Mouse (Mus musculus) c-Kit-positive CD71-positive TER-119-positive erythroid progenitor cells, embryonic 14.5 days (primary cell): ENCODE measurements around the gene Sh3rf1.

ENCODE experiments used
- DNase-seq: peaks from one replicate; pipeline ENCODE4 v3.0.0-alpha.2; 2013; ENCODE audit warnings: low spot score

Gene Sh3rf1

DNA sequence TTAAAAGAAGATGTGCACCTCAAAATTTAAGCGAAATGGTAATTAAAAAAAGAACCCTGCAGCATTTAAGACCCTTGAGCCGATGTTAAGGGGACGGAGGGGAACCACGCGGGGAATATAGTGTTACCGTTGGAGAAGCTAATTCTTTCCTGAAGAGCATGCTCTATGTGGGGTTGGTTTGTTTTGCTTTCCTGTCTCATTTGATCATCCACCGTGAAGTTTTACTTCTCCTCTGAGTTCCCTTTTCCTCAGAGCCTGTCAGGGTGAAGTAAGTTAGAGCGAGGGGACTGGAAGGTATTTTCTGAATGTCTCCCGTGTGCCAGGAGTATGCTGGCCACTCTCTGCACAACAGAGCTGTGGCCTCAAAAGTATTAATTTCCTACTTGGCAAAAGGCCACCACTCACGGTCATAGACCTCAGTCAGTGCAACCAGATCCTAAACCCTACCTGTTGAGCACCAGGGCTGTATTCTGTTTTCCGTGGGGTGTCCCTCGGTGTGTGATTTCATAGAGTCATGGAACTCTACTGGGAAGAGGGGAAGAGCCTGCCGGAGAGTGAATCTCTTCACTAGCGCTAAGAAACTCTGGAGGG is 63.2 kb downstream of the Sh3rf1 start:
- no peak for DNase-seq

DNA sequence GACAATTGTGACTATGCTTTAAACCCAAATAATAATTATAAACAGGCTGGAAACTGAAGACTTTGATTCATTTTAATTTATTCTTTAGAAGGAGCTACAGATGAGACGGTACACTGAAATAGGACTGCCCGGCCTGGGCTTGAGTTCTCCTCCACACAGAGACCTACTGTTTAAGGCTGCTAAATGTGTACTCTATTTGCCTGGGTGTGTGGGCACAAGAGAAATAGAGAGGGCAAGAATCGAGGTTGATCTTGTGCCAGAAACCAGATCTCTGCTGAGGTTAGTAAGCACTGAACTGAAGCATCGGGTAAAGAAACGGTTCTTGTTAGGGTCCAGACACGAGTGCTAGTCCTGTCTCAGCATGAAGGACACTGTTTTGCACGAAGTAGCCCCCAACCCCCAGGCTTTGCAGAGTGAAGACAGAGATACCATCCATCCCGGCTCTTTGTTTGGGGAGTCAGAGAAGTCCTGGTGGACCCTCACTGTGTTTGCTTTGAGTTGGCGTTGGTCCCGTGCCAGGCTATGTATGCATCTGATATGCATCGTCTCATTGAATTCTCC is 64.4 kb downstream of the Sh3rf1 start:
- no peak for DNase-seq

DNA sequence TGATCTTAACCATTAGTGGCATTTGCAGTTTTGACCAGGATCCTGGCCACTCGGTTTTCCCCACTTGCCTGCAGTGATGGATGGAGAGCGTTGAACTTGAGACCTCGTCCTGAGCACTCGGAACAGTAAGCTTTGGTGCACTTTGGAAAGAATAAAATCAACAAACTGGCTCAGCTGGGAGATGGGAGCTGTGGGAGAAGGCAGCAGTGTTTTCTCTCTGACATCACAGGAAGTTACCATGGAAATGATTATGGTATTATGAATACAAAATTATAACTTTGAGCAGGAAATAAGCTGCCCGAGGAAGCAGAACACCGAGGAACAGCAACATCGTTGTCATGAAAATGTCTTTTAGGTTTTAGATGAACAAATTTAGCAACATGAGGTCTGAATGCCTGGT is 65.0 kb downstream of the Sh3rf1 start:
- no peak for DNase-seq

DNA sequence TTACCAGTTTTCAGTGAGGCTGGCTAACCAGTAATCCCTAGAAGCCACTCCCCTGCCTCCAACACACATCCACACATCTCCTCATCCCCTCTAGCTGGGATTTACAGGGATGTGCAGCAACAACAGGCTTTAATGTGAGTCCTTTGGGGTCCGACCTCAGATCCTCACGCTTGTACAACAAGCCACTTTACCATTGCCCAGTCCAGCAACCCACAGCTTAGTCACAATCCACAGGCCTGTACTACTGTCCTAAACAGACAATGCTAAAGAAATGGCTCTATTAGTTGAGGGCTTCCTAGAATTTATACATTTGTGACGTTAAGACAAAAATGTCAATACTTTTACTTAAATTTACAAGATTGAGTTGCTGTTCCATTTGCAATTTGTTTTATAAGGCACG is 71.4 kb downstream of the Sh3rf1 start:
- no peak for DNase-seq

DNA sequence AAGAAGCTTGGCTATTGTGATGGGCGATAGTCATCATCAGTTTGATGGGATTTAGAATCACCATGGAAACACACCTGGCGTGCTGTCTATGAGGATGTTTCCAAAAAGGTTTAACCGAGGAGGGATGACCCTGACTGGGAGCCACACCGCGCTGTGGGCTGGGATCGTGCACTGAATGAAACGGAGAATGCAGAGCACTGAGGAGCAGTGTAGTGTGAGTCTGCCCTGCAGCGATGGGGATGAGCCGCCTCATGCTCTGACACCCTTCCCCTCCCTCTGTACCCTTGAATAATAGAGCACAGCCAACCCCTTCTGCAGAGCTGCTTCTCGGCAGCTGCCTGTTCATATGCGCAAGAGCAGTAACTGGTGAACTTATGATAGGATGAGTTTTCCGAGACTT is 71.8 kb downstream of the Sh3rf1 start:
- DNase-seq, result no peak

DNA sequence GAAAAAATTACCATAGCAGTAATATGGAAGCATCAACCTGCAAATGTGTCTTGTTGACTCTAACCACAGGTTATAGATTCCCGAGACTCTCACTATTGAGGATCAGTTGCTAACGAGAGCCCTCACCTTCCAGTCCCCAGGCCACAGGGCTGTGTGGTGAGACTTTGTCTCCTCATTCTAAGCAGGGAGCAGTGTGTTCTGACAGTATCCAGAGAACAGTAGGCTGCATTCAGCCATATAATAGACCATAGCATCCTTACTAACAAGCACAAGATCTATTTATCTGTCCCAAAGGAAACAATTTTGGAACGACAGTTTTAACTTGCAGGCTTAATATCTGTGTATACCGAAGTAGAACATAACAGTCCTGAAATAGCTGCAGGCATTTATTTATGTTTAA is 75.2 kb downstream of the Sh3rf1 start:
- no peak for DNase-seq

DNA sequence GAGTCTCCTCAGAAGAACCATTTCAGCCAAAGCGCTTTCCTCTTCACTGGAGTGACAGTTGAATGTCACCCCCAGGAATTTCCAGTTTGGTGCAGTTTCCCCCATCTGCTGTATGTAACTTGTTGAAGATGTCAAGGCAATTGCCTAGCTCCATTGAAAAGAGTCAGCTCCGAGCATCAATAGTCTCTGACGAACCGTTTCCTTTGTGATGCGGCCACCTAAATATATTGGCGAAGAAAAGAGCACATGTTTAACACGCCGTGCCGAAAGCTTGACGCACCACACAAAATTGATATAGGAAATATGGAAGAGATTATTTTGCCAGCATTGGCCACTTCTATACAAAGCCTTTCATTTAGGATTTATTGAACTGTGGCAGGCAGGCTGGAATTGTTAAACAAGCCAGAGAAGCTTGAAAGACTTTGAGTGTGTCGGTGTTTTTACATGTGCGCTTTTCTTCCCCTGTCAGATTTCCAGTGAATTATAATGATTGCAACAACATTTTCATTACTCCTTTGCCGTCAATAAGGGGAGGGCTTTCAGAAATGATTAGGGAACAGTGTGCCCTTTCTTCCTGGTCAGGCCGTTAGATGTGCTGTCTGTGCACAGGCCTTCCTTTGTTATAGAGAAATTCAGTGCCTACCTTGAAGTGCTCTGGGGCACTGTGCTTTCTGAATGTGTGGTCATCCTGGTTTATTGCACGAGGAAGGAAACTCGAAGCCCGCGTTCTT is 77.8 kb downstream of the Sh3rf1 start:
- DNase-seq, result no peak

DNA sequence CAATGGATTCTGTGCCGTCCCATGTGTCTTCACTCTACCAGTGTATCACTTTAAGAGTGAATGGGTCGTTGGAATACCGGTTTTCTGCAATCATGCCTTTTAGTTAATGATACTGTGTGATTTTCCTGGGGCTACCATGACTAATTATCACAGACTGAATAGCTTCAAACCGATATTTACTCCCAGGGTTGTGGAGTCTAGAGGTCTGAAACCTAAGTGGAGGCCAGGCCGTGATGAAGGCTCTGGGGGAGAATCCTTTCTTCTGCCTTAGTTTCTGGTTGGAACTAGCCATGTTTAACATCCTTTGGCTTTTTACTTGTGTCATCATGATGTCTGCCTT is 78.3 kb downstream of the Sh3rf1 start:
- no peak for DNase-seq

DNA sequence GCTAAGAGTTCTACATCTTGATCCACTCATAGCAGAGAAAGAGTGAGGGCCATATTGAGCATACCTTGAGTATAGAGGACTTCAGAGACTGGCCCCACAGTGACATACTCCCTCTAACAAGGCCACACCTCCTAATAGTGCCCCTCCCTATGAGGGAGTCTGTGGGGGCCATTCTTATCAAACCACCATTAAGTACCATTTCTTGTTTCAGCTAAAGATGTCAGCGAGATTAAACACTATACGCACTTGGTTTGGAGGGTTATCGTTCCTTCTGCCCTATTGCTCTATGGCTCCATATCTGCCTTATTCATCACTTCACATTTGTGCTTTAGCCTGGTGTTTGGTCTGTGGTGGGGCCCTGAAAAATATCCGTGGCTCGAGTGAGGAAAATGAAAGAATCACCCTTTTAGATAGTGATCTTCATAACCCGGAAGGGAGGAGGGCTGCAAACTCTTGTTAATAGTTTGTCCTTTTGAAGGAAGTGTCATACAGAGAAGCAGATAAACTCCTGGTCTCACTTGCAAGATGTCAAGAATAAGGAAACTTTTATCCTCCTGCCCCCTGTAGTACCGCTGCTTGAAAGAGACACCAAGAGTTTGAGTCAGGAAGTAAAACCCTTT is 81.9 kb downstream of the Sh3rf1 start:
- no peak for DNase-seq

DNA sequence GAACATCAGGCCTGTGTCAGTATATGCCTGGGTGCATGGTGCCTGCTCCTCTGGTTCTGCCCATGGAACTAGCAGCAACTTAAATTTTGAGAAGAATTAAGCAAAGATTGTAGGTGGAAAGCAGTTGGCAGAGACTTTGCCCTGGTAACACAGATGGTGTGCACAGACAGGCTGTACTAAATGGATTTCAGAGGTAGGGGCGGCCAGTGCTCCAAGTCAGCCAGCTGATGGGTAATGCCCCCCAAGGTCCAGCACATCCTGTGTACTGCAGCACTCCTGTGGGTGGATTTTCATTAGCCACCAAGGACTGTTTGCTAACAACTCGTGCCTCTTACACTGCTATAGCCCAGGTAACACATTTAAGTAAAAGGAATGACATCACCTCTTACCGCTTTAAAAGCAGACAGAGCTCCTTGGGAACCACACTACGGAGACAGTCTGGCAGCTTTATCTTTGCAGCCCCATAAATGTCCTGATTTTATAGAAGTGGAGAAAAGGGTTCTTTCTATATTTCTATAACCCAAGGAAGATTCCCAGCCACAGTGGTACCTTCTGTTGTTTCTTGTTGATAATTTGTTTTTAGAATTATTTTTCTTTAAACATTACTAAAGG is 82.9 kb downstream of the Sh3rf1 start:
- no peak for DNase-seq

DNA sequence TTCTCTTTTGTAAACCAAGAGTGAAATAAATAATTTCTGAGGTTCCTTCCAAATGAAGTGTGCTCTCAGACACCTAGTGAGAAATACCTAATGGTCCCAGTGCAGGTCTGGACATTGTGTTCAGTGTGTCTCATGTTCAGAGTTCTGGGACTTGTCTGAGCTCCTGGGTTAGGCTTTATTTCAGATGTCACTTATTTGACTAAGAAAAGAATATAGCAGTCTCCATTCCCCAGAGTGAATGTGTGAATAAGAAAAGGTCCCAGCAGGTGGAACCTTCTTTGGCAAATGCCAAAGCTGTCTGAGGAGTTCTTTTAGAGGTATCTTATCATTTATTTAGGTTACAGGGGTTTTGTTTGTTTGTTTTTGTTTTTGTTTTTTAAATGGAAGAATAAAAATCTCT is 85.2 kb downstream of the Sh3rf1 start:
- no peak for DNase-seq

DNA sequence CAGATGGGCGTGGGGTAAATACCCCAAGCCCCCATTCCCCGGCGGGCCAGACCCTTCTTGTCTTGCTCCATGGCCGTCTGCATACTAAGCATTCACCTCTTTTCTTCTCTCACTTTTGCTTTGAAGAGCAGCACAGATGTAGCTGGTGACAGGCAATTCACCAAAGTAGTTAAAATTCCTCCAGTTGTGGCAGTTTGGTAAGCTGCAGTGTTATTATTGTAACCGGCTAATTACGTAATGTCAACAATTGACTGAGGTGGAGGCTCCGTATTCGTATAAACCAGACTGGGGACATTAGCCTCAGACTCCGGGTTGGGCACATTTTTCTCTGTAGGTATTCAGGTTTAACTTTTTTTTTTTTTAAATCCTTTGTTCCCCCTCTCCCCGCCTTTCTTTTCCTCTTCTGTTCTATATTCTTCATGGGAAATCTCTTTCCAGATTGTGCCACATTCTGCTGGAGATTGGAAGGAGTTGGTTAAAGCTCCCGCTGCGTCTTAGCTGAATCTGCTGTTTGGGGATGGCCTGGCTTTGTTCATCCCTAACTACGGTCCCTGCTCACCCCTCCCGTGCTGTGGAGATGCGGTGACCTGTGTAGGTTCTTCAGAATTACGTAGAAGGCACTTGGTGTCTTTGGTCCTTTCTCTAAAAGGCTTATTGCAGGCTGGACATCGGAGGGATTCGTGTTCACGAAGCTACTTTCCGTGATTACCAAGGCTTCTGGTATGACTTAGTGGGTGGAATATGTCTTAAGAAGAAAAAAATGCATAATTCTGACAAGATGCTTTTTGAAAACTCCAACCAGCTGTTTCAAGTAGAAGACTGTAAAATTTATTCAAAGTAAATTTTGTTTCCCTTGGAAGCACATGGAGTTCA is 86.1 kb downstream of the Sh3rf1 start:
- no peak for DNase-seq

DNA sequence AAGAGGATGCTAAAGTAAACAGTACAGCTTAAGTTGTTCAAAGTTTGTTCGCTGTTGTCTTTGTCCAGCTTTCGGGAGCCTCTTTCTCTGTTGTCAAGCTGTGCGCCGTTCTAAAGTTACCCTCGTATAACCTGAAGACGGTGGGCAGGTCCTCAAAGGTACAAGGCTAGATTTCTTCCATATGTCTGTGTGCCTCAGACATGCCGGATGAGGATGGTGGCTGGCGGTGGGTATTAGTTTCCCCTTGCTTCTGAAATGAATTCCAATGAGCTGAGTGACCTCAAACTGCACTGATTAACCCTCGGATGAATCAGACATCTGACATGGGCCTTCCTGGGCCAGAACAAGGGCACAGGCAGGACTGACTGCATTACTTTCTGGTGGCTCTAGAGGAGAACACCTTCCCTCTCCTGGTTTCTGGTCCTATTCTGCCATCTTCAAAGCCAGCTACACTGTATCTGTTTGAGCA is 86.8 kb downstream of the Sh3rf1 start:
- no peak for DNase-seq

DNA sequence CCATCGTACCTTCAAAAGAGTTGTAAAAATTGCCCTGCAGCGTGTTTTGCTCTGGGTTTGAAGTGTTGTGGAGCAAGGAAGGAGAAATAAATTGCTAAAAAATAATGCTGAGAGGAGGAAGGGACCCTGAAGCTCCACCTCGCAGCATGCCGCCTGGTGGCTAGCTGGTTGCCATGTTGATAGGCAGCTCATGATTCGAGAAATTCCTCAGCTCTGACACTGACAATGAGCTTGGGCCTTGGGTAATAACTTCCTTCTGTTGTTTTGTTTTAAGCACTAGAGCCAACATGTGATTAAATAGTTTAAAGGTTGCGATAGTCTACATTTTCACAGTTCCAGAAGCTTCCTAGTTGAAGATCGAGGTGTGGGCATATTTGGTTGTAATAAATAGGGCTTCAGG is 89.3 kb downstream of the Sh3rf1 start:
- no peak for DNase-seq

DNA sequence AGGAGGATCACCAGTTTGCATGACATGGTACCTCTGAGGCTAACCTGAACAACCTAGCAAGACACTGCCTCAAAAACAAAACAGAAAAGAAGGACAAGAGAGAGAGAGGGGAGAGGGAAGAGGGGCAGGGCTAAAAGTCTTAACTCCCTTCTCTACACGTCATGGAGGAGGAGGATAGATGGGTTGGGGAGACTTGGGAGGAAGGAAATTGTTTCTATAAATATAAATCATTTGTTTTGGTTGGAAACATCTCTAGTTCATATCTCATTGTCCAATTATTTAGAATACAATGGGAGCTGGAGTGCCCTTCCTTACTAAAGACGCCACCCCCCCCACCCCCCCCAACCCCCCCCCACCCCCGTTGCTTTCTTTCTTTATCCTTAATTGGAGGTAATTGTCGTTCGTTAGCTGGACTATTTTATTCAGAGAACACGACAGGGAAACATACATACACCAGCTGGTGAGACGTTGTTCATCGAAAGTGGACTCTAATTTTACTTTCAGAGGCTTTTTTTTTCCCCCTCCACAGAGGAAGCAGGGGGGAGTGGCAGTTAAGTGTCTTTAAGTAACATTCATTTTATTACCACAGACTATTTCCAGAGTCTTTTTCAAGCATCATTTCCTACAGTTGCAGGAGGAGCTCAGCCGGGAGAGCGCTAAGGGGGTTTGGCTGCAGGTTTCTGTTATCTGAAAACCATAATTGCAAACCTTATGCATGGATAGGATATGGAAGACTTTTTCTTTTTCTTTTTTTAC is 92.5 kb downstream of the Sh3rf1 start:
- DNase-seq, result no peak

DNA sequence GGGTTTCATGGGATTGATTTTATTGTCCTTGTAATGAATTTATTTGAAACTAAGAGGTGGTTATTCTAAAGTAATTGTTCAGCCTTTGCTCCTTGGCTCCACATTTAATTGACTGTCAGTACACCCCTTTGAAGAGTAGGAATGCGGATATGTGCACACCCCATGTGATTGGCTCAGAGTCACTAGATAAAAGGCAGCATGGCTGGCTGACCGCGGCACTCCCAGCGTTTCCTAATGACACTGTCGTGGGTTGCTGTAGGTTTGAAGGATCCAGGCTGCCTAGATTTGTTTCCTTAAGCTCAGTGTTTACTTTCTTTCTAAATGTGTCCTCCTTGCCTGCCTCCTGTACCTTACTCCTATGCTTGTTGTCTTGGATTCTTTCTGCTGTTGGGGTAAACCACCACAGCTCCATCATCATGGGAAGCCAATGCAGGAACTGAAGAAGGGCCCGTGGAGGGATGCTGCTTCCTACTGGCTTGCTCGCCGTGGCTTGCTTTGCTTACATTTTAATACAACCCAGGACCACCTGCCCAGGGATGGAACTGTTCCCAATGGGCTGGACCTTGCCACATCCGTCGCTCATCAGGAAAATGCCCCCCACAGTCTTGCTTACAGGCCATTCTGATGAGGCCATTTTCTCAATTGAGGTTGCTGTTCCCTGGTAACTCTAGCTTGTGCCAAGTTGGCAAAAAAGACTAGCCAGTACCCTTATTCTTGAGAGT is 93.3 kb downstream of the Sh3rf1 start:
- DNase-seq, result no peak

DNA sequence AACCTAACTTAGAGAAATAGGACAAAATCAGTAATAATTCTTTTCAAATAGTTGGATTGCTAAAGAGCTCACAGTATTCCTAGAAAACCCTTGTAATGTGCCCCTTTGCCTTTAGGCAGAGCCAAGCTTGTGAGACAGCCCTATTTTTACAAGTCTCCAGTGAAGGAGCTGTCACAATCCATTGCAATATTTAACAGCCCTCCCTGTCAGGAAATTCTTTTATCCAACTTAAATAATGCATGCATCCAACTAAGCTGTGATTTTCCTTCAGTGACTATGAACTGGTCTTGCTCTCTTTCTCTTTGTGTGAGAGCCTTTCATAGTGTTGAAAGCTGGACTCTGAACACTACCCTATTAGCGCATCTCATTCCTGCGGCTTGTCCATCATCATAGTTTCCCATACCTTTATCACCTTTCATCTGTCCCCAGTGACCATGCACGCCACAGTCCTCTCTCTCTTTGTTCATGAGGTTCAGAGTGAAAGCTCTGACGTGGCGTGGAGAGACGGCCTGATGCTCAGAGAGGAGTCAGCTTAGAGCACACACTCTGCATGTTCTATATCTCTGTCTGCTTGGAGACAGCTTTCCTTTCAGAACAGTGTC is 94.0 kb downstream of the Sh3rf1 start:
- DNase-seq, result no peak

DNA sequence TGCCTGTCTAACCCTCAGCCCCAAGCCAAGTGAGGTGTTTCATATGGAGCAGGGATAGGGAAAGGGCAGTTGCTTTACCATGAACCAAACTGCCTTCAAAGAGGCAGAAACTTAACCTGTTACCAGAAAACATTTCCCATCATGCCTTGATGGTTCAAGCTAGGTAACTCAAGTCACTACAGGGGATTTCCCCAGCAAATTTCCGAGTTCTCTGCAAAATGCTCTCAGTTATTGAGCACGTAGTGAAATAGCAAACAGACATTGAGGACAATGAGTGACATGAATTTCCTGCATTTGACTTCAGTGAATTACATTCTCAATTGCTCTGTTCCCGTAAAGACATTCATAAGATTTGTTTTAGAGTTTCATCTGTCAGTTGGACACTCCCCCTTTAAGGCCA is 97.5 kb downstream of the Sh3rf1 start:
- no peak for DNase-seq

DNA sequence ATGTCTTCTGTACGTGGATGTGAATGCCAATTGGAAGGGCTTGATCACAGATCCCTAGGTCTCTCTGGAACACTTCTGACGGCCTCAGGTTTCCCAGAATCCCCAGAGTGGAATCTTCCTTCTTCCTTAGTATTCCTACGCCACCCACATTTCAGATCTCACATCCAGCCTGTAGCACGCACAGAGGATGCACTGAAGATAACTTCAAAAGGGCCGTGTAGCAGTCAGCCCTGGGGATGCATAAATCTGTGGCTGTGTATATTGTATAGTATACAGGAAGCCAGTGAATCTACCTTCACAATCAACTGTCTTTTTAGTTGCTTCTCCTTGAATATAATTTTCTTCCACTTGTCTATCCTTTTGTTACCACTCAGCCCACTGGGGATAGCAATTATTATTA is 98.1 kb downstream of the Sh3rf1 start:
- DNase-seq, result no peak

DNA sequence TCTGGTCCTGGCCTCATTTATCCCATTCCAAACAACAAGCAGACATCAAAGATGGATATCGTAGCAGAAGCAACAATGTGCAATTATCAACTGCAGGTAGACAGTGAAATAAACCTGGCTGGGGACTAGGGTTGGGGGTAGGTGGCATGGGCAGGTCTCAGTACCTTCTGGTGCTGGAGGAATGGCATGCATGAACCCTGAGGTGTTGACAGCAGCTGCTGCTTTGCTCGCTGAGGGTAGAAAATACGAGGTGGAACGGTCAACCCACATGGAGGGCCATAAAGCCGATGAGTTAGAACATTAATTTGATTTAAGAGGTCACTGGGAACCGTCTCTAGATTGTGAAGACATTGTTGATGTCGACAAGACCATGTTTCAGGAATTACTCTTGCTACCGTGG is 98.8 kb downstream of the Sh3rf1 start:
- DNase-seq, result no peak
